Mouse (Mus musculus): Measurements from ENCODE around the gene Gm5148.

DNA sequence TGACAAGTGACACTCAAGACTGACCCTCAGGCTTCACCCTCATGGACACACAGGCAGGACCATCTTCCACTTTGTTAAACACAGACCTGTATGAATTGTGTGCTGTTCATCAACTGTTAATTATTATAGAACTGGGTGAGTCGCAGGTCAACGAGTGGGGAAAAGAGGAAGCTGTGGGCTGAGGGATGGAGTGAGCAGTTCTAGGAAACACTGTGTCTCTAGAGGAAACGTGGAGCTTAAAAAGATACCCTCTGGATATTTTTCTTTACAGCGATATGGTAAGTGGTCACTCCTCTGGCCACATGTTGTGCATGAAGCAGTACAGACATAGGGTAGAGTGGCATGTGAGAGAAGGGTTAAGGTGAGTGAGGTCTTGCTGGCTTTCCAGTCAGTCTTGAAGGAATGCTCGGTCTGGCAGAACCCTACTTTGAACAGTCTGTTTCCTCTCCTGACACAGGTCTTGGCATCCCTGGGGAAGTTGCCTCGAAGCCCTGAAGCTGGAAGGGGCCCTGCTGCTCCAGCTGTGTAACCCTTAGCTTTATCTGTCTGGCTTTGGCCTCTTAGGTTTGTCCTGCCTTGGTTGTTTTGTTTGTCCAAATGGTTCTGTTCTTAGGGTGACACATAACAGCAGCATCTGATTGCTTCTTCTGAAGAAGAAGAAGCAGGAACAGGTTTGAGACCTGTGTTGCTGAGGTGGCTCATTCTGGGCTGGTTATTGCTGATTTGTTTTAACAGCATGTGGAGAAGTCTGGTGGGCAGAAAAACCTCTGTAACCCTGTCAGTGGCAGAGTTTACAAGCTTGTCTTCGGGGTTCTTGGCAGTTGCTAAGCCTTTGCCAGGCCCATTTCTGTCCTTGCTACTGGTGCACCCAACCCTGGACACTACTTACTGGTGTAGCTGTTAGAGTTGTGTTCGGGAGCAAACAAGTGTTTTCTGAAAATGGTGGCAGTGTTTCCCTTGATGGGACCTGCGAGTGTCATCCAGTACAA lies 4.1 kb upstream of the Gm5148 start:
- TF ChIP-seq CTCF (IDR thresholded peaks at IDR 0.05; ENCODE audit: low read depth) (no peak), EP300 (IDR thresholded peaks at IDR 0.05; ENCODE audit: low read depth) (no peak)
